Mouse (Mus musculus): Measurements from ENCODE around the gene C2cd2. TPM values are rescaled to one million over a fixed set of nuclear protein-coding genes. Genes with fewer than 3 reads are reported as not detected.

Gene C2cd2
- polyA plus RNA-seq, 1 experiment: 7.9 TPM

DNA sequence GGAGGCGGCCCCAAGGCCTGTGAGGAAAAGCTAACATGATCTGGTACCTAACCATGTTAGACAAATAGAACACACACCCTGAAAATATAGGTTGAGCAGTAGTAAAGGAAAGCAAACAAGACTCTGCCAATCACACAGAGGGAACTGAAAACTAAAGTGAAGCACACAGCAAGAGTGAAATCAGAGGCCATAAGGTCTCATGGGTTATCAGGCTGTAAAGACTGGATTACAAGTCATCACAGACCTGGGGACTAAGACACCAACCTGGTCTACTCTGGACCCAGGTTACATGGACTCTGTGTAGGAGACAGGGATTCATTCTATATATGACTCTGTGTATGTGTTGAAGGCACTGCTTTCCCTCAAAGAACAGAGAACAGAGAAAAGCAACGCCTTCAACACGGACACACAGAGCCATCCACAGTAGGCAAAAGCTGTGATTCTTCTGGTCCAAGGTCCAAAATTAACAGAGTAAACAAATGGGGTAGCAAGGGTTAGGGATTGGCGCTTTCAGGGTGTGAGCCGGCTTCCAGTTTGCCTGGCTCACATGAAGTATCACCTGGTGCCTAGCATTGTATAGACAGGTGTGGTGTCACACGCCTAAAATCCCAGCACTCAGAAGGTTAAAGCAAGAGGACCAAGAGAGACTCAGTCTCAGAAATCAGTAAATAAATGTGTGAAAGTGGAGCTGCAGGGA lies 138.9 kb downstream of the C2cd2 start:
- no peak for TF ChIP-seq POLR2A (IDR thresholded peaks at IDR 0.05; ENCODE audit: low read depth, low read length)
- no peak for TF ChIP-seq CTCF (IDR thresholded peaks at IDR 0.05; ENCODE audit: extremely low read depth, insufficient read length, insufficient replicate concordance, low read depth, low read length)
- peak overlapping the region; percentile 4; the same call in 1 of the 2 replicates for H3K27ac ChIP-seq (ENCODE audit: insufficient read depth, low read depth, low read length)
- WGBS: 40% methylated on average over 6 of the region's 6 CpGs
- peaks cover 4% of the 10 kb centered on the region; the same call in 1 of the 2 replicates for H3K4me1 ChIP-seq (ENCODE audit: control insufficient read depth, insufficient read depth, insufficient read length, low read length)
- H3K4me3 ChIP-seq (ENCODE audit: low read depth, low read length): no peak overlapping the region
- no peaks in the 10 kb centered on the region for H3K27me3 ChIP-seq (ENCODE audit: control insufficient read depth, insufficient read depth, low read length)
- H3K36me3 ChIP-seq (ENCODE audit: control insufficient read depth, insufficient read depth, low read length): peaks cover 25% of the 10 kb centered on the region

DNA sequence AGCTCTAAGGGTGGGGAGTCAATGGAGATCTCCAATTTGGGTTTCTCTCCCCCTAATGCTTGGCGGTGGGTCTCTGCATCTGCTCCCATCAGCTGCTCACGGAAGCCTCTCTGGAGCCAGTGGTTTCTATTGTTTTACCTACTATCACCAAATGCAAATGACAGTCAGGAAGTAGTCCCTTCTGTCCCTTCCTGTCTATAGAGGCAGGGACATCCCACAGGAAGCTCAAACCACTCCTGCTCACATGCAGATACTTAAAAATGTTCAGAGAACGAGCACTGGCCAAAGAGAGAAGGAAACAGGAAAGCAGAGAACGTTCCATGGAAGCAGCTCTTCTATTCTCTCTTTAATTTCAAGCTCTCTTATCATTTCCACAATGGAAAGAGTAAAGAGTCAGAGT lies 142.9 kb downstream of the C2cd2 start:
- Histone ChIP-seq H3K27ac (ENCODE audit: insufficient read depth, low read depth, low read length) (no peak overlapping the region), H3K4me3 (ENCODE audit: low read depth, low read length) (no peak overlapping the region), H3K27me3 (ENCODE audit: control insufficient read depth, insufficient read depth, low read length) (no peaks in the 10 kb centered on the region), H3K36me3 (ENCODE audit: control insufficient read depth, insufficient read depth, low read length) (peaks cover 35% of the 10 kb centered on the region), H3K4me1 (ENCODE audit: control insufficient read depth, insufficient read depth, insufficient read length, low read length) (peaks cover 21% of the 10 kb centered on the region)
- TF ChIP-seq POLR2A (IDR thresholded peaks at IDR 0.05; ENCODE audit: low read depth, low read length): no peak
- TF ChIP-seq CTCF (IDR thresholded peaks at IDR 0.05; ENCODE audit: extremely low read depth, insufficient read length, insufficient replicate concordance, low read depth, low read length): no peak
- WGBS: 88% methylated on average over 4 of the region's 4 CpGs

DNA sequence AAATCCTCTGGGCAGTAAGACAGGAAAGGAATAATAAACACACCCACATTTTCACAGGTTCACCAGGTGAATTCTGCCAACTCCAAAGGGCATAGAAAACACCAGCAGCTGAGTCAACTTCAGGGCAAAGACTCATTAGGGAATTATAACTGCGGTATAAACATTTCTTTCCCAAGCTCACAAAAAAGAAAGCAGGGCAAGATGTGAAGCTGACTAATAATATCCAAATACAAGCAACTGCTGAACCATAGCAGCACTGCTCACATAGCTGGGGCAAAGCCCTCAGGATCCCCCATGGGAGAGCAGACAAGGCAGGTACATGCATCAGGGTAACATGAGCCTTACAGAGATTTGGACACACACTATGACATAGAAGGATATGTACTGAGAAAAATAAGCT lies 145.0 kb downstream of the C2cd2 start:
- 33% methylated on average over 1 of the region's 1 CpGs for WGBS
- peaks cover 18% of the 10 kb centered on the region for H3K4me1 ChIP-seq (ENCODE audit: control insufficient read depth, insufficient read depth, insufficient read length, low read length)
- no peak overlapping the region for H3K4me3 ChIP-seq (ENCODE audit: low read depth, low read length)
- TF ChIP-seq POLR2A (IDR thresholded peaks at IDR 0.05; ENCODE audit: low read depth, low read length) (no peak), CTCF (IDR thresholded peaks at IDR 0.05; ENCODE audit: extremely low read depth, insufficient read length, insufficient replicate concordance, low read depth, low read length) (no peak)
- H3K36me3 ChIP-seq (ENCODE audit: control insufficient read depth, insufficient read depth, low read length): peaks cover 40% of the 10 kb centered on the region
- H3K27me3 ChIP-seq (ENCODE audit: control insufficient read depth, insufficient read depth, low read length): no peaks in the 10 kb centered on the region
- no peak overlapping the region for H3K27ac ChIP-seq (ENCODE audit: insufficient read depth, low read depth, low read length)

DNA sequence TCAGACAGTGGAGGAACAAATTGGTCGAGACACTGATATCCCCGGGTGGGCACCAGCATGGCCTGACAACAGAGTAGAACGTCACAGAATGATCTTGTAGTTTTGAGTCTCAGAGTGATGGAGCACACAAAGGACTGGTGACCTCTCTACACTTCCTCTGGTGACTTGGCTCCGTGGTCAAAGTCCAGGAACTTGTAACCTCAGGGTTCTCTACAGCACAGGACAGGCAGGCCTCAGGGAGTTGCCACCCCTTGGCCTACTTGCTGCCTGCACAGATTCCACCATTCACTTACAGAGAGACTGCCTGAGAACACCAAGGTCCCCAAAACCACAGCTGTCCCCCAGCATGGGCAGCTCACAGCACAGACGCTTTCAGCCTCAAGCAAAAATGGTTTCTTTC lies 147.1 kb downstream of the C2cd2 start:
- H3K36me3 ChIP-seq (ENCODE audit: control insufficient read depth, insufficient read depth, low read length): peaks cover 48% of the 10 kb centered on the region

DNA sequence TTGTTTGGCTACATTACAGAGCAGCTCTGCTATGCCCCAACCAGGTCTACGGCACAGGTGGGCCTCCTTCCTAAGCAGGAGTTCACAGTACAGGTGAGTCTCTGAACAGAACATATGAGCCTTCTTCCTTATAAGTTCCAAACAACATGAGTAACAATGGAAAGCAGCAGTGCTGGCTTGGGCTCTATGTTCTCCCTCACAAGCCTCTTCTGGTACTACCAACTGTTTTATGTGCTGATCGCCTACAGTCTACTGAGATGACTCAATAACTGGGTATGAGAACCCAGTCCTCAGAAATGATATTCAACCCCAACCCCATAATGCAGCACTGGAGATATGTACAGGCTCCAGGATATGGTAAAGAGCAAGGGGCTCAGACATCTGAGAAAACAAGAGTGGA lies 148.3 kb downstream of the C2cd2 start:
- Histone ChIP-seq H3K27me3 (ENCODE audit: control insufficient read depth, insufficient read depth, low read length) (no peaks in the 10 kb centered on the region), H3K27ac (ENCODE audit: insufficient read depth, low read depth, low read length) (no peak overlapping the region), H3K4me3 (ENCODE audit: low read depth, low read length) (no peak overlapping the region), H3K4me1 (ENCODE audit: control insufficient read depth, insufficient read depth, insufficient read length, low read length) (peaks cover 17% of the 10 kb centered on the region), H3K36me3 (ENCODE audit: control insufficient read depth, insufficient read depth, low read length) (peaks cover 50% of the 10 kb centered on the region)
- TF ChIP-seq POLR2A (IDR thresholded peaks at IDR 0.05; ENCODE audit: low read depth, low read length): no peak
- TF ChIP-seq CTCF (IDR thresholded peaks at IDR 0.05; ENCODE audit: extremely low read depth, insufficient read length, insufficient replicate concordance, low read depth, low read length): no peak
- 97% methylated on average over 2 of the region's 2 CpGs for WGBS

More for the DNA sequence above, 147.1 kb downstream of the C2cd2 start:
- Histone ChIP-seq H3K27ac (ENCODE audit: insufficient read depth, low read depth, low read length) (peak overlapping the region; percentile 29; the same call in 1 of the 2 replicates), H3K4me3 (ENCODE audit: low read depth, low read length) (no peak overlapping the region), H3K4me1 (ENCODE audit: control insufficient read depth, insufficient read depth, insufficient read length, low read length) (peaks cover 17% of the 10 kb centered on the region), H3K27me3 (ENCODE audit: control insufficient read depth, insufficient read depth, low read length) (no peaks in the 10 kb centered on the region)
- 68% methylated on average over 5 of the region's 5 CpGs for WGBS
- no peak for TF ChIP-seq CTCF (IDR thresholded peaks at IDR 0.05; ENCODE audit: extremely low read depth, insufficient read length, insufficient replicate concordance, low read depth, low read length)
- TF ChIP-seq POLR2A (IDR thresholded peaks at IDR 0.05; ENCODE audit: low read depth, low read length): no peak

DNA sequence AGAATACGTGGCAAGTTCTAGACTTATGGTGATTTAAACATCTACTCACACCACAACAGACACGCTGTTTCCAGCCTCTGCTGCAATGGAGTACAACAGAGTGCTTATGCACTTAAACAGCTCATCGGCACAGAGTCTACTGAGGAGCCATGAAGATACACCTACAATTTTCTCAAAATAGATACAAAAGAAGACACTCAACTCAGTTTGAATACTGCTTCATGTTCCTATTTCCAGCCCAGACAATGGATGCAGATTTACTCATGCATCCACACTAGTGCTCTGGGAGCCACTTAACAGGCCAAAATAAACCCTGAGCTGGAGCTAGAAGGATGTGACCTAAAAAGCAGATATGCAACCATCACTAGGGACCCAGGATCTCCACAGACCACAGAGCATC lies 153.5 kb downstream of the C2cd2 start:
- Histone ChIP-seq H3K27ac (ENCODE audit: insufficient read depth, low read depth, low read length) (no peak overlapping the region), H3K4me3 (ENCODE audit: low read depth, low read length) (no peak overlapping the region), H3K27me3 (ENCODE audit: control insufficient read depth, insufficient read depth, low read length) (no peaks in the 10 kb centered on the region), H3K4me1 (ENCODE audit: control insufficient read depth, insufficient read depth, insufficient read length, low read length) (no peaks in the 10 kb centered on the region), H3K36me3 (ENCODE audit: control insufficient read depth, insufficient read depth, low read length) (peaks cover 58% of the 10 kb centered on the region)
- no peak for TF ChIP-seq POLR2A (IDR thresholded peaks at IDR 0.05; ENCODE audit: low read depth, low read length)
- TF ChIP-seq CTCF (IDR thresholded peaks at IDR 0.05; ENCODE audit: extremely low read depth, insufficient read length, insufficient replicate concordance, low read depth, low read length): no peak
- WGBS: 96% methylated on average over 3 of the region's 3 CpGs

DNA sequence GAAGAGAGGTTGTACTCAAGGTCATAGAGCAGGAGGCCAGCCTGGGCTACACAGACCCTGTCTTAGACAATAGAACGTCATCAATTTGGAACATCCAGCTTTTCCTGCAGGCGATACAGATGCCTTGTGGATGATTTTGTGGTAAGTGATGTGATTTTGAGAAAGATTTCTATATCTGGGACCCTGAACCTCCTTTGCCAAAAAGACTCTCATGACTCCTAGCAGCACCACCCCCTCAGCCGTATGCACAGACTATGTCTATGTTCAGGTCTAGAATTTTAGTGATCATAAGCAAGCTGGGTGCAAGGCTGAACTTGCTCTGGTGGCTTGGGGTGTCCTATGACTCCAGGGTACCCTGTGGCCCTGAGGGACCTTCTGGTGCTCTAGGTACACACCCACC lies 156.8 kb downstream of the C2cd2 start:
- TF ChIP-seq CTCF (IDR thresholded peaks at IDR 0.05; ENCODE audit: extremely low read depth, insufficient read length, insufficient replicate concordance, low read depth, low read length) (no peak), POLR2A (IDR thresholded peaks at IDR 0.05; ENCODE audit: low read depth, low read length) (no peak)
- Histone ChIP-seq H3K27me3 (ENCODE audit: control insufficient read depth, insufficient read depth, low read length) (no peaks in the 10 kb centered on the region), H3K4me1 (ENCODE audit: control insufficient read depth, insufficient read depth, insufficient read length, low read length) (no peaks in the 10 kb centered on the region), H3K27ac (ENCODE audit: insufficient read depth, low read depth, low read length) (no peak overlapping the region), H3K4me3 (ENCODE audit: low read depth, low read length) (no peak overlapping the region), H3K36me3 (ENCODE audit: control insufficient read depth, insufficient read depth, low read length) (peaks cover 49% of the 10 kb centered on the region)
- 97% methylated on average over 3 of the region's 3 CpGs for WGBS

Other genes with a start within 250 kb of the C2cd2 start
- 12.5 and 12.6 TPM in 2 replicates for gene Ripk4, start 198.8 kb downstream of the C2cd2 start, polyA plus RNA-seq (2012; rRNA removed)
- gene Prdm15, start 110.7 kb downstream of the C2cd2 start, polyA plus RNA-seq (2012; rRNA removed): 6.5 and 8.5 TPM in 2 replicates
- 7.8 and 10.0 TPM in 2 replicates for gene Zbtb21, start within 50 bp of the C2cd2 start, polyA plus RNA-seq (2012; rRNA removed)
- gene B230307C23Rik, start 34.7 kb upstream of the C2cd2 start, polyA plus RNA-seq (2012; rRNA removed): 1.6 and 2.3 TPM in 2 replicates
- 0.08 TPM in 1 of 2 replicates, not detected in the other for gene A630089N07Rik, start 119.9 kb upstream of the C2cd2 start, polyA plus RNA-seq (2012; rRNA removed)